Mouse (Mus musculus): ENCODE measurements around the gene Slc6a1.

- TF ChIP-seq GATA1 (IDR thresholded peaks at IDR 0.05; ENCODE audit: borderline replicate concordance, low read length) (no peak), FLI1 (IDR thresholded peaks at IDR 0.05; ENCODE audit: low read length) (no peak)
Observed at GRCm38 (mm10) chr6:114290929-114291328, 8.5 kb downstream of the Slc6a1 start.

Measured in megakaryocyte, embryonic 14.5 days (primary cell).